Mouse (Mus musculus) ES-Bruce4 (cell line): ENCODE data around the gene Chrm2.

Experiments used
- CTCF ChIP-seq: IDR thresholded peaks from one replicate; pipeline ENCODE4 v1.8.1; 2011; ENCODE audit warnings: low read depth, low read length
- EP300 ChIP-seq: IDR thresholded peaks from 2 replicates; pipeline ENCODE4 v1.6.1; 2011; ENCODE audit warnings: low read depth, low read length; ENCODE audit not compliant: insufficient read depth

GRCm38 (mm10) chr6:36523599-36523998 is 135.7 kb downstream of the Chrm2 start:
- TF ChIP-seq CTCF (no peak), EP300 (no peak)
